In the genomic region with DNA sequence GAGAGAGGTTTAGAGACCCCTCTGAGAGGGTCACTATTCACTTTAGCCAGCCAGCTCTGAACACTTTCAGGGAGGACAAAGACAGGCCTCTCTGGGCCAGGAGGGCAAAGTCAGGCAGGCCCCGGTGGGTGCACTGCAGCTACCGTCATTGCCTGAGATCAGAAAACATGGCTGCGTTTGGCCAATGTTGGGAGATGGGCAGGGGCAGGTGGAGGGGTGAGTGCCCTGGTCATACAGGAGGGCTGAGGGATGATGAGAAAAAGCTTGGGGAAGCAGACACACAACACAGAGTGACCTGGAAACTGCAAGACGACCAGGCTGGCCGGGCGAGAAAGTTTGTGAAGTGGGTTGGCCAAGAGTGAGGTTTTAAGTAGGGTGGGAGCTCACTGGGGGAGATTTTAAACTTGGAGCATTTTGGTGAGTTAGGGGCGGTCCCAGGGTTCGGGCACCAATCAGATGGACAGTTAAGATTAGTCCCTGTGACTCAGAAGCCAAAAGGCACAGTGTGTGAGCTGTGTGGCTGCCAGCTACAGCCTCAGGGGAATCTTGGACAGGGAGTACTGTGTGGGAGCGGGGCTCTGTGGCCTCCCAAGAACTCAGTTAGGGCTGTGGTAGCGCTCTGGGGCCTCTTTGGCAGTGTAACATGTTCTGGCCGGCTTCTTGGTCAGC, we compare ENCODE assay signal across 8 mouse cellular contexts. TPM values are rescaled to one million over a fixed set of nuclear protein-coding genes. Genes with fewer than 3 reads are reported as not detected.
A peak's percentile ranks its signal among the peaks of the same experiment; 100 is the strongest.
DNase-seq lines count a peak whose midpoint lies in the region; ATAC-seq and TF ChIP-seq lines count a peak whose summit lies in the region.

No protein-coding gene starts in this region.

- 0 out of 2 replicates have a peak overlapping the region, but pooled peaks have one; percentile 2 for H3K4me2 ChIP-seq in limb, embryonic 12.5 days

- TF ChIP-seq CTCF in embryonic fibroblast, embryonic 13.5 days (IDR thresholded peaks at IDR 0.05; ENCODE audit: borderline replicate concordance, insufficient read depth, low read length), result no peak

- WGBS in limb, embryonic 12.5 days, result 65% methylated on average over 11 of the region's 11 CpGs

- DNase-seq in urinary bladder, postnatal 14 days (ENCODE audit: low spot score), result peak; percentile 81
- no peak for DNase-seq in urinary bladder, adult 2 months (ENCODE audit: low spot score)
- peak; percentile 88 for DNase-seq in heart, postnatal 4 days
- peak; percentile 26 for DNase-seq in neural tube, embryonic 10.5 days (ENCODE audit: extremely low spot score, low spot score)
- DNase-seq in retina, postnatal 1 day, result no peak

- no peaks in the 10 kb centered on the region for H3K27me3 ChIP-seq in limb, embryonic 12.5 days

- H3K4me3 ChIP-seq in embryonic fibroblast, embryonic 13.5 days (ENCODE audit: insufficient read depth, low read length), result no peak overlapping the region
- H3K4me3 ChIP-seq in limb, embryonic 12.5 days (replicated peaks), result no peak overlapping the region

- H3K4me1 ChIP-seq in embryonic fibroblast, embryonic 13.5 days (ENCODE audit: control insufficient read depth, insufficient read depth, low read length), result peaks cover 12% of the 10 kb centered on the region
- H3K4me1 ChIP-seq in limb, embryonic 12.5 days (replicated peaks), result peaks cover 51% of the 10 kb centered on the region

- H3K27ac ChIP-seq in embryonic fibroblast, embryonic 13.5 days (ENCODE audit: insufficient read depth, low read length), result peak overlapping the region; percentile 100
- peak overlapping the region; percentile 95 for H3K27ac ChIP-seq in limb, embryonic 12.5 days

- no peak overlapping the region for H3K9ac ChIP-seq in limb, embryonic 12.5 days (replicated peaks)

- peak; percentile 68 for TF ChIP-seq POLR2A in embryonic fibroblast, embryonic 13.5 days (IDR thresholded peaks at IDR 0.05; ENCODE audit: low read depth, low read length)

- ATAC-seq in limb, embryonic 12.5 days (ENCODE audit: insufficient number of reproducible peaks, insufficient read depth, low FRiP score, low TSS enrichment, low read depth), result peak; percentile 41; the same call in 1 of the 2 replicates
- no peak for ATAC-seq in erythroblast, adult 5-6 weeks (replicated peaks; ENCODE audit: low FRiP score, poor library complexity, severe bottlenecking)

- H3K36me3 ChIP-seq in limb, embryonic 12.5 days, result no peaks in the 10 kb centered on the region

- H3K9me3 ChIP-seq in limb, embryonic 12.5 days, result no peaks in the 10 kb centered on the region

RNA-seq across cellular contexts. Expression of gene Apol6, which starts 8.1 kb away (rescaled TPM):
- polyA plus RNA-seq in urinary bladder, adult 2 months (2012; rRNA removed), result 31.3 and 37.7 TPM in 2 replicates
- polyA plus RNA-seq in embryonic fibroblast, embryonic 13.5 days (2011; ENCODE audit: insufficient read length, low read depth, missing spikeins), result 6.3 and 8.9 TPM in 2 replicates
- total RNA-seq in heart, postnatal 4 days (2021), result under 1 TPM; 0.62 to 0.65 TPM
- not detected in 2 replicates for polyA plus RNA-seq in limb, embryonic 12.5 days (2016; fragmentation: Nextera tagmentation; extraction: Ambion mirVana)
- not detected in 2 replicates for total RNA-seq in erythroblast, adult 5-6 weeks (2015; ENCODE audit: low replicate concordance)
- not detected in 2 replicates for total RNA-seq in erythroblast, adult 5-6 weeks (2017; ENCODE audit: low replicate concordance)

RNA-seq across cellular contexts. Expression of gene Mb, which starts 14.0 kb away (rescaled TPM):
- 0.10 and 0.32 TPM in 2 replicates for polyA plus RNA-seq in urinary bladder, adult 2 months (2012; rRNA removed)
- not detected in 2 replicates for polyA plus RNA-seq in embryonic fibroblast, embryonic 13.5 days (2011; ENCODE audit: insufficient read length, low read depth, missing spikeins)
- 1,000 to 10,000 TPM; 6,207 to 7,219 TPM for total RNA-seq in heart, postnatal 4 days (2021)
- 3.3 and 3.7 TPM in 2 replicates for polyA plus RNA-seq in limb, embryonic 12.5 days (2016; fragmentation: Nextera tagmentation; extraction: Ambion mirVana)
- total RNA-seq in erythroblast, adult 5-6 weeks (2015; ENCODE audit: low replicate concordance), result not detected in 2 replicates
- not detected in 2 replicates for total RNA-seq in erythroblast, adult 5-6 weeks (2017; ENCODE audit: low replicate concordance)

Comparison
In these comparisons a context has a peak if more than half of its experiments do, and no peak if none do; other contexts are left out.
1. DNase-seq: peak in urinary bladder, postnatal 14 days (single experiment), heart, postnatal 4 days (single experiment) and neural tube, embryonic 10.5 days (single experiment); none in urinary bladder, adult 2 months (single experiment) and retina, postnatal 1 day (single experiment).